ENCODE assay signal across 19 mouse cellular contexts in the genomic region with DNA sequence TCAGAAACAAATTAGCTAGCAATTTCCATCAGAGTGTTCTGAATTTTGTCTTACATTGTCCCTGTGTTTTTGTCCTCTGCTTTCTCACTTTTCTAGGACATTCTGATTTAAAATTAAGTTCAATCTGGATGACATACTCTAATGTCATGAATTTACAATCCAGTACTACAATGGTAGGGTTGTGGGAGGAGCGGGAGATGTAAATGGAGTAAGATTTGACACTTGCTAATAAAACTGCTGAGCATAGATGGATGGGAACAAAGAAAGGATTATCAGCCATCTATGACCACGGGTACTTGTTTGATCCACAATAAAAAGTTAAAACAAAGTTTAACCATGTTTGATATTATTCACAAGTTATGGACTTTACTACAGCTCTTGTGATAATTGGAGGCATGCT.
"Had no signal": no experiment of that assay in that cellular context is flagged by ENCODE, and none has a peak within 500 bp of the region (broad histone marks: within the 10 kb centered on the region; RNA-seq: fewer than 3 reads in every experiment).

No protein-coding gene starts in this region.

- ATAC-seq: midbrain, embryonic 16.5 days had no signal

- H3K27me3 ChIP-seq: midbrain, embryonic 12.5 days; neural tube, embryonic 13.5 days; neural tube, embryonic 15.5 days had no signal

- H3K4me2 ChIP-seq: lung, embryonic 14.5 days; midbrain, embryonic 12.5 days; neural tube, embryonic 13.5 days; neural tube, embryonic 15.5 days had no signal

- DNase-seq: lung, adult 18-20 months; lung, embryonic 14.5 days; lung, postnatal 10 days; lung, postnatal 4 days; midbrain, embryonic 14.5 days; retina, postnatal 1 day; right cerebral cortex, adult 18-20 months; right cerebral cortex, postnatal 25 days; right cerebral cortex, postnatal 4 days; spleen, adult 18-20 months; thymus, adult 18-20 months; thymus, postnatal 14 days; thymus, postnatal 36 days had no signal

- H3K4me3 ChIP-seq: midbrain, embryonic 10.5 days; midbrain, embryonic 12.5 days; myocyte; neural tube, embryonic 13.5 days; neural tube, embryonic 15.5 days had no signal

- H3K27ac ChIP-seq: midbrain, embryonic 10.5 days; midbrain, embryonic 12.5 days; neural tube, embryonic 13.5 days; neural tube, embryonic 15.5 days had no signal

- H3K9me3 ChIP-seq: midbrain, embryonic 10.5 days; midbrain, embryonic 12.5 days; neural tube, embryonic 13.5 days; neural tube, embryonic 15.5 days had no signal

- H3K36me3 ChIP-seq: midbrain, embryonic 10.5 days; midbrain, embryonic 12.5 days; neural tube, embryonic 13.5 days; neural tube, embryonic 15.5 days had no signal

- H3K9ac ChIP-seq: lung, embryonic 14.5 days; midbrain, embryonic 12.5 days; neural tube, embryonic 13.5 days; neural tube, embryonic 15.5 days had no signal

- H3K4me1 ChIP-seq: midbrain, embryonic 12.5 days; neural tube, embryonic 13.5 days; neural tube, embryonic 15.5 days had no signal
